Mouse (Mus musculus) midbrain, embryonic 15.5 days (tissue): ENCODE measurements at regions not wholly inside any gene's neighbourhood (a gene's known extent, or its start where the extent isn't known, plus 50 kb on each side); places are given as distances from the start of the nearest gene placed in this dataset.
"Not testable (repeated sequence)": the region's sequence is repeated elsewhere in the genome, so short reads cannot be mapped to it uniquely, and the experiment has no call there.

Experiments used
- ATAC-seq: fragments of 200-750 bp; cut with Nextera tagmentation; replicated peaks from 2 replicates; pipeline ENCODE4 v1.8.0; 2017; ENCODE audit warnings: moderate TSS enrichment
- H3K27ac ChIP-seq: fragments of 300-500 bp; sonication (generic); 2 replicates; pipeline ENCODE4 v1.5.1; 2015; ENCODE audit warnings: mild to moderate bottlenecking, inconsistent platforms
- H3K27me3 ChIP-seq: fragments of 300-500 bp; sonication (generic); replicated peaks from 2 replicates; pipeline ENCODE4 v1.6.1; 2015; ENCODE audit warnings: inconsistent platforms
- H3K36me3 ChIP-seq: fragments of 300-500 bp; sonication (generic); replicated peaks from 2 replicates; pipeline ENCODE4 v1.6.1; 2015; ENCODE audit warnings: inconsistent platforms
- H3K4me1 ChIP-seq: fragments of 300-500 bp; sonication (generic); 2 replicates; pipeline ENCODE4 v1.6.1; 2015; ENCODE audit warnings: inconsistent platforms
- H3K4me2 ChIP-seq: fragments of 300-500 bp; sonication (generic); 2 replicates; pipeline ENCODE4 v1.6.1; 2015; ENCODE audit warnings: inconsistent platforms, mild to moderate bottlenecking, moderate library complexity
- H3K4me3 ChIP-seq: fragments of 300-500 bp; sonication (generic); 2 replicates; pipeline ENCODE4 v1.5.1; 2015; ENCODE audit warnings: mild to moderate bottlenecking, inconsistent platforms
- H3K9ac ChIP-seq: fragments of 300-500 bp; sonication (generic); 2 replicates; pipeline ENCODE4 v1.6.1; 2015; ENCODE audit warnings: mild to moderate bottlenecking, inconsistent platforms
- H3K9me3 ChIP-seq: fragments of 300-500 bp; sonication (generic); 2 replicates; pipeline ENCODE4 v1.6.1; 2016; ENCODE audit warnings: inconsistent platforms
- WGBS: fragments of 180-500 bp; shearing (Covaris S2); methylation state at CpG from one replicate; pipeline ENCODE4 v1.1.7; 2015; ENCODE audit warnings: mixed read lengths; 5-methylcytosine and 5-hydroxymethylcytosine counted together

DNA sequence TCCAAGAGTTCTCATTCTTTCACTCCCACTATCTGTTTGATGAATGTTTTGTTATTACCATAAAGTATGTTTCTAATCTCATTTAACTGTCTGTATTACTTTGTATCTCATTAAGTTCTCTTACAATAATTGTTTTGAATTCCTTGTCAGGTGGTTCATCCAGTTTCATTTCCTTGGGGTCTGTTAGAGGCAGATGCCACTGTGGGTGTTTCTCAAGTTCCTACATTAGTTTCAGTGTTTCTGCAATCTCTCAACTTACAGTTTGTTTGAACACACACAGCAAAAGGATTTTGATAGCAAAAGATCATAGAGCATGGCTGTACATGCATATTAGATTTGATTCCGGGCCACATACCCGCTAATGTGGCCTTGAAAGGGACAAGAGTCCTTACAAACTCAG lies 280.5 kb upstream of the Gk2 start:
- Histone ChIP-seq H3K9ac (no peak overlapping the region), H3K4me2 (no peak overlapping the region), H3K27ac (no peak overlapping the region), H3K27me3 (no peaks in the 10 kb centered on the region), H3K4me1 (no peaks in the 10 kb centered on the region), H3K4me3 (no peak overlapping the region), H3K9me3 (no peaks in the 10 kb centered on the region), H3K36me3 (no peaks in the 10 kb centered on the region)
- no peak for ATAC-seq
- 97% methylated on average over 2 of the region's 2 CpGs for WGBS

DNA sequence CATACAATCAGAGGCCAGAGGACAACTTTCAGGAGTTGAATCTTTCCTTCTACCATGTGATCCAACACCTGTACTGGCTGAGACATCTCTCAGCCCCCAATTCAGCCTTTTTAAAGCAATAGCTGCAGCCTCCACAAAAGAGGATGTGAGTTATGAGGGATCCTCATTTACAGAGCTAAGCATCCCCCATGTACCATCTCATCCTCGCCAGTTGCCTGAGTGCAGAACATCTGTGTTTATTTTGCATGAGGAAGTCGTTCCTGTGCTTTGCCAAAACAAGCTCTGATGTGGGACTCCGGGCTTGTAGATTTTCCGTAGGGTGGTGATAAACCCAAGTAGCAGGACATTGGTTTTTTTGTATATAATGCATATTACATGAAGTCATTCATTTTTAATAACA lies 274.1 kb upstream of the Gk2 start:
- Histone ChIP-seq H3K4me1 (no peaks in the 10 kb centered on the region), H3K4me3 (no peak overlapping the region), H3K27me3 (no peaks in the 10 kb centered on the region), H3K27ac (no peak overlapping the region), H3K9me3 (no peaks in the 10 kb centered on the region), H3K36me3 (no peaks in the 10 kb centered on the region), H3K4me2 (no peak overlapping the region), H3K9ac (no peak overlapping the region)
- 76% methylated on average over 4 of the region's 4 CpGs for WGBS
- no peak for ATAC-seq

GRCm38 (mm10) chr5:97719364-97719763 lies 262.5 kb upstream of the Gk2 start:
- H3K36me3 ChIP-seq, H3K4me3 ChIP-seq, H3K27ac ChIP-seq, H3K4me2 ChIP-seq, ATAC-seq, H3K9me3 ChIP-seq, H3K9ac ChIP-seq, H3K4me1 ChIP-seq, H3K27me3 ChIP-seq: not testable (repeated sequence)
- WGBS: 42% methylated on average over 4 of the region's 4 CpGs

GRCm38 (mm10) chr5:97705270-97705669 lies 248.4 kb upstream of the Gk2 start:
- Histone ChIP-seq H3K27me3 (no peaks in the 10 kb centered on the region), H3K9ac (no peak overlapping the region), H3K4me3 (no peak overlapping the region), H3K4me1 (no peaks in the 10 kb centered on the region), H3K4me2 (no peak overlapping the region), H3K36me3 (no peaks in the 10 kb centered on the region), H3K9me3 (no peaks in the 10 kb centered on the region), H3K27ac (no peak overlapping the region)
- 86% methylated on average over 3 of the region's 3 CpGs for WGBS
- ATAC-seq: no peak

- Histone ChIP-seq H3K4me2 (no peak overlapping the region), H3K36me3 (no peaks in the 10 kb centered on the region), H3K9ac (no peak overlapping the region), H3K4me3 (no peak overlapping the region), H3K27ac (no peak overlapping the region), H3K4me1 (peaks cover 4% of the 10 kb centered on the region; the same call in 1 of the 2 replicates), H3K27me3 (no peaks in the 10 kb centered on the region), H3K9me3 (no peaks in the 10 kb centered on the region)
- WGBS: 86% methylated on average over 3 of the region's 3 CpGs
- no peak for ATAC-seq
Observed at GRCm38 (mm10) chr5:97700507-97700906, 243.7 kb upstream of the Gk2 start.

GRCm38 (mm10) chr5:97697581-97698134 lies 240.8 kb upstream of the Gk2 start:
- Histone ChIP-seq H3K4me1 (peaks cover 4% of the 10 kb centered on the region; the same call in 1 of the 2 replicates), H3K9ac (no peak overlapping the region), H3K9me3 (no peaks in the 10 kb centered on the region), H3K36me3 (no peaks in the 10 kb centered on the region), H3K27me3 (no peaks in the 10 kb centered on the region), H3K4me3 (no peak overlapping the region), H3K27ac (no peak overlapping the region), H3K4me2 (no peak overlapping the region)
- no peak; the same call in 1 of the 2 replicates for ATAC-seq
- 46% methylated on average over 8 of the region's 8 CpGs for WGBS

DNA sequence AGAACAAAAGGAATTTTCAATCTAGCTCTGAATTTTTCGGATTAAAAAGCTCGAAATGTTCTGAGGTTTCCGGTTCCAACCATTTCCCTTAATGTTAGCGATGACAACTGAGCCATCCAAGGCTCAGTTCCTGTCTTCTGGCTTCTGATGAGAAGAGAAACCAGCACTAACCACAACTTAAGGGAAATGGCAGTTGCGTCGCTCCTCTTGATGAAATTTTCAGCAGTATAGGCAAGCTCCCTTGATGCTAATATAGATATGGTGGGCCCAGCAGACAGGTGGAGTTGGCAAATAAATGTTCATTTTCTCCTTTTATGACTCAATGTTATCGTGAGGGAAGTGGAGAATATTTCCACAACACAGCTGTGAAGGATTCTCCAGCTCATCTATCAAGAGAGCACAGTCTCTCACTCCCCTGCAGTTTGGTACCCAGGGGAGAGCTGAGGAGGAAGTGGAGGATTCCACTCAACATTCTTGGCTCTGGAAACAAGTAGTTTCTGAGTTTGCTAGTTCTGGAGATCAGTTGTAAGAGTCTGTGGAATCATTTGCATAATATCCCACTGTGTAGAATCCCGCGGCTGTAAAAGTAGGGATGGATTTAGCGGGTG lies 236.6 kb upstream of the Gk2 start:
- H3K4me3 ChIP-seq: no peak overlapping the region
- no peaks in the 10 kb centered on the region for H3K9me3 ChIP-seq
- peaks cover 4% of the 10 kb centered on the region; the same call in 1 of the 2 replicates for H3K4me1 ChIP-seq
- no peaks in the 10 kb centered on the region for H3K36me3 ChIP-seq
- no peak overlapping the region for H3K9ac ChIP-seq
- ATAC-seq: no peak
- 91% methylated on average over 10 of the region's 10 CpGs for WGBS
- H3K27me3 ChIP-seq: no peaks in the 10 kb centered on the region
- no peak overlapping the region for H3K27ac ChIP-seq
- no peak overlapping the region for H3K4me2 ChIP-seq

DNA sequence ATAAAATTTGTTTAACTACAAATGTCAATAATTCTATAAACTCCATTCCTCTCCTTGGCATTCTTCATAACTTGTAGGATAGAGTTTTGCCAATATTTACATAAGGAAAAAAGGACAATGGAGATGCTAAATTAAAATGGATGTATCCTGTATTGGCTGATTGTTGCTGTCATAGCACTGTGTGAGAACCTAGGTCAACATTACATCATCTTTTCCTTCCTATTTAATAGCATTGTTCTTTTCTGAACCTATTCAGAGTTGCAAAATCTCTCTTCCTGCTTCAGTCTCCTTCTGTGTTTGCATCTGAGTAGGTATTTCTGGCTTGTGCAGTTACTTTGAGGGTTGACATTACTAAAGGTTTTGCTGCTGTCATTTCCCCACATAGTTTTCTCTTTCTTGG lies 228.6 kb upstream of the Gk2 start:
- H3K4me1 ChIP-seq: no peaks in the 10 kb centered on the region
- H3K4me2 ChIP-seq: no peak overlapping the region
- H3K27ac ChIP-seq: no peak overlapping the region
- no peak overlapping the region for H3K4me3 ChIP-seq
- no peaks in the 10 kb centered on the region for H3K36me3 ChIP-seq
- H3K27me3 ChIP-seq: no peaks in the 10 kb centered on the region
- H3K9me3 ChIP-seq: no peaks in the 10 kb centered on the region
- ATAC-seq: no peak
- no peak overlapping the region for H3K9ac ChIP-seq

- H3K27ac ChIP-seq: no peak overlapping the region
Observed at GRCm38 (mm10) chr5:97684592-97685258, 227.9 kb upstream of the Gk2 start.

DNA sequence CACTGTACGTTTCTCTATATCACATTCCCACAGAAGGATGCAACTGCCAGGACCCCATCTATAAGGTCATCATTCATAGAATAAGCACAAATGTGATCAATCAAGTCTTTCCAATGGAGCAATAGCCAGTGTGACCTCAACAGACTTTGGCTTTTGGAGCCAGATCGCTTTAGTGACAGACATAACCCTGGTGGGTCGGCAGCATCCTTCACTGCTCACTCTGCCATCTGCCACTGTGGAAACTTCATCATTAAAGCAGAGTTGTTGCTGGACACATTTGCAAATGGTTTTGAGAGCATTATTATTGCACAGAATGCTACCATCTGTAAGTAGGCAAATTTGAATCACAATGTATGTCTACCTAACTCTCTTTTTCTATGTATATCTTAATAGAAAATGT lies 212.9 kb upstream of the Gk2 start:
- WGBS: 63% methylated on average over 3 of the region's 3 CpGs
- no peak for ATAC-seq
- no peak overlapping the region for H3K27ac ChIP-seq

More at GRCm38 (mm10) chr5:97684592-97685258, 227.9 kb upstream of the Gk2 start:
- no peaks in the 10 kb centered on the region for H3K36me3 ChIP-seq
- no peaks in the 10 kb centered on the region for H3K4me1 ChIP-seq
- H3K4me2 ChIP-seq: no peak overlapping the region
- no peak overlapping the region for H3K9ac ChIP-seq
- no peaks in the 10 kb centered on the region for H3K27me3 ChIP-seq
- WGBS: 88% methylated on average over 4 of the region's 4 CpGs
- no peaks in the 10 kb centered on the region for H3K9me3 ChIP-seq
- ATAC-seq: no peak
- no peak overlapping the region for H3K4me3 ChIP-seq

DNA sequence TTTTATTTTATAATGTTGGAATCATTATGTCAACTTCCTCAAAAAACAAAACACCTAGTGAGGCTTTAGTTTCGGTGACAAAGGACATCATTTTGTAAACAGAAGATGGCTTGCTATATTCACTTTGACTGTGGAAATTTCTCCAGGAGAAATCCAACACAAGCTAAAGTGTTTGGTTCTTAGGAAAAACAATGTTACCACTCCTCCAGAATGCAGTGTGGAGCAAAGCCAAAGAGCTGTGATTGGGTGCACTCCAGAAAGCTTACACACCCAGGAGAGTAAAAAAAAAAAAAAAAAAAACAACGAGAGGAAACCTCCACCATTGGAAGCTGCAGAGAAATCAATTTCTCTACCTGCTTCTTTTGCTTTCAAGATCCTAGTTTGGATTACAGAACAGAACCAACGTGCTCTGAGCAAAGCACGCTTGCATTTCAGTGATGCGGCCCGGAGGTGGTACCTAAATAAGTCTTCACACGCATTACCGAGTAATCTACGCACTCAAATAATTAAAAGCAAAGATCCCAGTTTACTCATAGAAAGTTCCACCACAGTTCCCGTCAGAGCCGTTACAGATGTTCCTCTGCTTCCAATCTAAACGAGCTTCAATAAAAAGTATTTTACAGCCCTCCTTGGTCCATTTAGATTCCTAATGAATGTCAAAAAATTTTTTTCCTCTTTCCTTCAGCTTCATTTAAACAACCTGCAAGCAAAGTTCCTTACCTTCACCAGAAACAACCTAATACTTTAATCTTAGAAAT lies 199.5 kb upstream of the Gk2 start:
- ATAC-seq: no peak
- Histone ChIP-seq H3K36me3 (no peaks in the 10 kb centered on the region), H3K27me3 (no peaks in the 10 kb centered on the region), H3K4me3 (no peak overlapping the region), H3K9me3 (no peaks in the 10 kb centered on the region), H3K27ac (no peak overlapping the region), H3K4me1 (no peaks in the 10 kb centered on the region), H3K9ac (no peak overlapping the region), H3K4me2 (no peak overlapping the region)
- WGBS: 88% methylated on average over 12 of the region's 12 CpGs

More for the DNA sequence above, 212.9 kb upstream of the Gk2 start:
- Histone ChIP-seq H3K4me1 (no peaks in the 10 kb centered on the region), H3K4me2 (no peak overlapping the region), H3K4me3 (no peak overlapping the region), H3K36me3 (no peaks in the 10 kb centered on the region), H3K27me3 (no peaks in the 10 kb centered on the region), H3K9ac (no peak overlapping the region), H3K9me3 (no peaks in the 10 kb centered on the region)

GRCm38 (mm10) chr5:97655266-97655665 lies 198.4 kb upstream of the Gk2 start:
- no peaks in the 10 kb centered on the region for H3K4me1 ChIP-seq
- no peaks in the 10 kb centered on the region for H3K36me3 ChIP-seq
- H3K9me3 ChIP-seq: no peaks in the 10 kb centered on the region
- H3K9ac ChIP-seq: no peak overlapping the region
- H3K4me3 ChIP-seq: no peak overlapping the region
- no peaks in the 10 kb centered on the region for H3K27me3 ChIP-seq
- ATAC-seq: no peak
- H3K27ac ChIP-seq: no peak overlapping the region
- no peak overlapping the region for H3K4me2 ChIP-seq
- 88% methylated on average over 6 of the region's 6 CpGs for WGBS
